Mouse (Mus musculus) left cerebral cortex, adult 8-10 months (tissue): Measurements from ENCODE around the gene Spef1. TPM values are rescaled to one million over a fixed set of nuclear protein-coding genes. Genes with fewer than 3 reads are reported as not detected.
A peak's percentile ranks its signal among the peaks of the same experiment; 100 is the strongest.

ENCODE experiments used
- DNase-seq, 2 experiments: peaks; one replicate each; pipeline ENCODE4 v3.0.0; 2022; ENCODE audit warnings: low spot score in 2 of 2
- total RNA-seq, 4 experiments: library from RNA; stranded (reverse); gene quantifications; 2 replicates each; pipeline ENCODE4 v1.2.4; 2022

Gene Spef1
- total RNA-seq, 4 experiments from 2014 or later: 7.4 to 8.3 (median 8.1) TPM

DNA sequence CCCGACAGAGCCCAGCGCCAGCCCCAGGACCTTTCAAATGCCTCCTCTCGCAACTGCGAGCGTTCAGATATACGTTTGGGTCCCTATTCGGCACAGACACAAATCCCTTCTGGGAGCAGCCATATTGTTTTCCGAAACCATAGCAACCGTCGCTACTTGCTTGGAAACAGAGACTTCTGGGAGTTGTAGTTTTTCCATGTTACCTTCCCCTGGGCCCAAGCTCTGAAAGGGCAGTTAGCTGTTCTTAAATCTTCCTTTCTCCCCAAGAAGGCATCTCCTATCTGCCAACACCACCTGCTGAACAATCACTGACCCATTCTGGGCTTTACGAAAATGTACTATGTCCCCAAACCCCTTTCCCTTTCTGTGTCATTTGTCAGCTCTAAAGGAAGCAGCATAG is 12.4 kb downstream of the Spef1 start:
- DNase-seq: peak; percentile 58 to 66

DNA sequence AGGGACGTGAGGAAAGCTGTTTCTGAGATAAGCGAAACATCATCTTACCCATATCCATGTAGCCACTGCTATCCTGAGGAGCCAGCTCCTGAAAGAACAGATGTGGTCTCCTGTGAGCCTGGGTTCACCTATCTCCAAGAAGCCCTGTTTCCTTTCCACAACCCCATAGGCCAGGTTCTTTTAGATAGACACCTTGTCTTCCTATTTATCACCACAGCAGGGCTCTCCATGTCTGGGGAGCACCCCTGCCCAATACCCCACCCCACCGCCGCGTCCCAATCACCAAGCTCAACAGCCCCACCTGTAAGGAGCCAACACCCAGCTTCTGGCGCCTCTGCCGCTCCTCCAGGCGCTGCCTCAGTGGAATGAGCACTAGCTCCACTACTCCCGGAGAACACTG is 14.8 kb downstream of the Spef1 start:
- DNase-seq: no peak

DNA sequence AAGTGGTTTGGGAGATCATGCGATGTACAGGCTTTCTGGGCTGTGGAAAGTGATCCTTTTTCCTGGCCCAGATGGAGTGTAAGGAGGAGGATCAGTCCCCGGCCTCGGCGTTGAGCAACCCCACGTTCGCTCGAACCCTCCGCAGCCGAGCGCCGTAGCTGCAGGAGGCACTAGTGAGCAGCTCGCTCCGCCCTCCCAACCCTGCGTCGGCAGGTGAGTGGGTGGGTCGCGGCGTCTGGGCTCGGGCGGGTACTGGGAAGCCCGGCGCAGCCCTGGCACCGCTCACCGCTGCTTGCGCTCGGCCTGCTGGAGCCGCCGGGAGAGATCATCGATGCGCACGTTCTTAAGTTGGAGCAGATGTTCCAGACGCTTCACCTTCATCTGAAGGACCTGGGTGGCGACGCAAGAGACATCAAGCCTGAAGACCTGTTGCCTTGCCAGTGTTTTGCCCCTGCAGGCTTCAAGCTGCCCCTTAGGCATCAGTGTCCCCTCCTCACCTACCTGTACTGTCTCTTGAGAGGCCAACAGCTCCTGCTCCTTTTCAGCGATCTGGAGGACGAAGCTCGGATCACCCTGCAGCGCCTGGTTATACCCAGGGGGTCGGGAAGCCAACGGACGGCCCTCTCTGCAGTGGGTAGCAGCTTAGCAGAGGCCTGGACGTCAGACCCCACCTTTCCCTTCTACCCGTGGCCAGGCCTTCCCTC is 15.5 kb downstream of the Spef1 start:
- peak; percentile 54 to 71 for DNase-seq

DNA sequence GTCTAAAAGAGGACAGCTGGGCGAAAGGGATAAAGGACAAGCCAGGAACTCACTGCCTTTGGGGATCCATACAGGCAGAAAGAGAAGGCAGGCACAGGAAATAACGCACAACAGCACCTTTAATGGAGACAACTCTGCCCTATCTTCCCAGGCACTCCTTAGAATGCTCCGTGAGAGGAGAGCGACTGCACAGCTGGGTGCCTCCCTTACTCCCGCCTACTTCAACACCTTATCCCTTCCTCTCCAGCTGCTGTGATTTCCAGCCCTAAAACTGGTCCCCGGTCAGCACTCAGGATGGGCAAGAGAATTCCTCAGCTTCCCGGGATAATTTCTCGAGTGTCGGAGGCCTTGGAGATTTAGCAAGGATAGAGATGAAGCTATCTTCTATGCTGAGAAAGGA is 16.1 kb downstream of the Spef1 start:
- no peak for DNase-seq

DNA sequence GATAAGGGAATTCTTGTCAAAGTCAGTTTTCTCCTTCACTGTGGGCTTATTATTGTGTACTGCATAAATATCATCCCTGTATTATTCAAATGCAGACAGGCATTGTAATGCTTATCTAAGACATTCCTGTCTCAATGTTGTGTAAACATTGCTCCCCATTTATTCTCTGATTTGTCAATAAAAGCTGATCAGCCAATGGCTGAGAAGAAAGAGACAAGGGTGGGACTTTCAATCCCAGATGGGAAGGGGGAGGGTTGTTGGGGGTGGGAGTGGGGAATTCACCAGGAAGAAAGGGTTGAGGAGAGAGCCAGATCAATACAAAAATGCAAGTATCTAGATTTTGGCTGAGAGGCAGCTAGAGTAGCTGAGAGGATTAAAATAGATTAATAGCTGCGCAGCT is 18.2 kb downstream of the Spef1 start:
- DNase-seq: no peak

DNA sequence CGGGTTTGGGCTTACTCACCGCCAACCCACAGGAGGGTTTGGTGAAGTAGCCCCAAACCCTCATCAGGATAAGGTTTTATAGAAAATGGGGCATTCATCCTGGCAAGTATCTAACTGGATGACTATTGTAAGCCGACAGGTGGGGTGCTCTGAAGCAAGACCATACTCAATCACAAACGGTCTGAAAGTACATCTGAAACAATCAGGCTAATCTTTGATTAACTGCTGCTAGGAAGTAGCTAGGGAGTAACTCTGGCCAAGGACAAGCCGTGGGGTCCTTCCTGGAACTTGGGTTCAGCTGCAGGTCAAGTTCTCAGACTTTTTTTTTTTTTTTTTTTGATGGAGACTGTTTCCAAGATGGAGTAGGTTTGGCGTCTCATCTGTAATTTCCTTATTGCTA is 19.1 kb downstream of the Spef1 start:
- DNase-seq: no peak

DNA sequence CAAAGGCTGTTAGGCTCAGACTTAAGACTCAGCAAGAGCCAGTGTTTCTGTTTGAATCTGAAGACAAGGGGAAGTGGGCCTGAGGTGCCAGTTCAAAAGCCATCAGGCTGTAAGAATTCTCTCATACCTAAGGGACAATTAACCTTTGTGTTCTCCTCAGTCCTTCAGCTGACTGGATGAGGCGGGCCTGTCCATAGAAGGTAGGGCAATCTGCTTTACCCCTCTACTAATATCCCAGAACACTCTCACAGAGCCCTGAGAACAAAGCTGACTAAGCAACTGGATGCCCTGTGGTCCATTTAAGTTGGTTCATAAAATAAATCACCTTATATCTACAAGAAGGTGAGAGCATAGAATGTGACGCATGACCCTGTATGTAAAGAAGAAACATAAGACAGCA is 20.9 kb downstream of the Spef1 start:
- no peak for DNase-seq

DNA sequence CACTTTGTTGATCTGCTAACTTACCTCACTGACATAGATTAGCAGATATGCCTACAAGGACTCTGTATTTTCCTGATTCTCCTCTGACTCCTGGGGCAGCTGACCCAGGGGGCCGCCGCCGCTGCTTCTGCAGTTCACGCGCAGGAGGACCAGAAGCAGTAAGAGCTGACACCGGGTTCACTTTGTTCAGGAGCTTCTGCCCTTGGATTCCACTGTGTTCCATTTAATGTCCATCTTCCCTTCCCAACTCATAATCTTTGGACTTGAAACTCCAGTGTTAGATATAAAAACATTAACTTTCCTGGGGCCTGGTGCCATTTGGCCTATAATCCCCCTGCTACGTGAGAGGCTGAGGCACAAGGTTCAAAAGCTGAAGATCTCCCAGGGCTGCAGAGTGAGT is 23.2 kb downstream of the Spef1 start:
- DNase-seq: no peak

DNA sequence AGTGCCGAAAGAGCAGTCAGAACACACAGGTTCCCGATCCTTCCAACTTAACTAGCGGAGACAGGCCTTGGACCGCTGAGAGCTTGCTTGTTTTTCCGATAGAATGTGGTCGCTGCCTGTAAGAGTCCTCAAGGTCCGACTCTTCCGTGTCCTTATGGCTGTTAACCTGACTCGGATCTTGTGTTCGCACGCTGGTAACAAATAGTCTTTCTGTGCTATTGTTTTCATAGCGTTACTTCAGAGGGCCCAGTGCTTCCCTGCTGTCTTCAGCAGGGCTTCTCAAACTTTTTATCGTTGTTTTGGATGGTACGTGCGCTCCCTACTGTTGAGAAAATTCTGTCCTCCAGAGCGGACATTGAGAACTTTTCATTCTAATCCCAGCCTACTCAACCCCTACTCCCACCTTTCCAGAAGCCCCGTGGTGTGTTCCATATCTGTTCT is 26.4 kb downstream of the Spef1 start:
- DNase-seq: no peak

DNA sequence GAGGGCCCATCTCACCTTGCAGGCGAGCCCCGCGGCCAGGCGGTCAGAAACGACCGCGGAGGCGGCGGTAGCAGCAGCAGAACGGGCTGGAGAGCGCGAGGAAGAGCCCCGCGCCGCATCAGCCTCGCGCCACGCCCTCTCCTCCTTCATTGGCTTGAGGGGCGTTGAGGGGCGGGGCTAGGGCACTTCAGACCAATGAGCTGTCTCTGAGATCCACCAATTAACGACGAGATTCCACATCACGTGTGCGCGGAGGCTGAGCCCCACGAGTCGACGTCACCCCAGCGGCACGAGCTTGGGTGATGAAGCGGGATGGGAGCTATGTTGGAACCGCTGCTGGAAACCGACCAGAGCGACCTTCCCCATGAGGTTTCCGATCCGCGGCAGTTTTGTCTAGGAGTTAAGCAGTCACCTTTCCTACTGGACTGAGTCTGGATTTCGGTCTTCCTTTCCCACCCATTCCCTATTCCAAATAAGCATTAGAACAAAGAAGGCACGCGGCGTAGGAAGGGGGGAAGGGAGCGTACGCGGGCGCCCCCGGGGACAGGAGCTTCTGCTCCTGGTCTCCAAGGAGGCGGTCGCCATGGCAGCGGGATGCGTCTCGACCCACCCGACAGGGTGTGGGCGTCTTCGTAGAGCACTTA is 27.0 kb downstream of the Spef1 start, which contains the start of gene 1700037H04Rik:
Gene 1700037H04Rik (minus strand): TSS at position 144 of the 644 bp plus-strand sequence.
- peak; percentile 82 to 97 for DNase-seq

DNA sequence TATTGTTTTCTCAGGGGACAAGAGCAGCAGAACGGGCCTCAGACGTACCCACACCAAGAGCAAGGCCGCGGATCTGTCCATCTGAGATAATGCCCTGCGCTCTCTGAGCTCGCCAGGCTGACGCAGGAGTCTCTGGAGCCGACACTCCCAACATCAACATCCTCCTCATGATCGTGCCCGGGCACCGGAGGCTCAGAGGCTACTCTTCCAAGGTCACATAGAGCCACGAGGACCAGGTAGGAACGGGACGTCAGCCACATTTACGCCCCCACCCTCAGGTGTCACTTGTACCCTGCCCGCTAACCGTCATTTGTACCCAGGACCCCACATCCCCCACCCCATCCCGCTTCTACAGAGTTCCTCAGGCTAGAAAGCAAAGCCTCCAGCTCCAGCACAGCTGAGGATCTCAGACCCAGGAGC is 27.6 kb downstream of the Spef1 start:
- peak in 1 of 2 experiments; percentile 45 for DNase-seq

DNA sequence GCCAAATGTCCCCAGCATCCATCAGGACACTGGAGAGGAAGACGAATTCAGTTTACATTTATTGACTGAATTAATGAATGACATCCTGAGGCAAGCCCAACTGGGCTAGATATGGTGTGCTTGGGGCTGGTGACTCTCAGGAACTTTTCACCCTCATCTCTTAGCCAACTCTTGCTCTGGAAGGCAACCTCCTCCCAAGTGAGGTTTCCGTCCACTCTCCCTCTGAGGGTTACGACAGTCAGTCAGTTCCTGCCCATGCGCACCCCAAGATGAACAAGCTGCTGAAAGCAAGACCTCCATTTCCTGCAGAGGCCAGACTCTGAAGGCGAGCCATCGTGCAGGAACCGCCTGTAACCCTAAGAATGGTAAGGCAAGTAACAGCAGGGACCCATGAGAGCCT is 30.1 kb downstream of the Spef1 start:
- DNase-seq: no peak

DNA sequence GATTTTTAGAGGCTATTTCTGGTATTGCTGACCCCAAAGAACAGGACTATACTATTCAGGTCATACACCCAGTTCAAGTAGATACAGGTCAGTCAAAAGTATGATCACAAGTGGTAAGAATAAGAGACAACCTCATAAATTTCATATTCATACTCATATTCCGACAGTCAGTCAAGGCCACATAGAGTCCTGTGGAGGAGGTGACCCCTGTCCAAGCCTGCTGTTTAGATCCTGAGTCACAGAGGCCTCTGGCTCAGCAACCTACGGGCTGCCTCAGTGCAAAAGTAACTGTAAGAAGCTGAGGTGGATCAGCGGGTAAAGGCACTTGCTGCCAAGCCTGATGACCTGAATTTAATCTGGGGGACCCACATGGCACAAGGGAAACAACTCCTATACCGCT is 33.0 kb downstream of the Spef1 start:
- DNase-seq: no peak

DNA sequence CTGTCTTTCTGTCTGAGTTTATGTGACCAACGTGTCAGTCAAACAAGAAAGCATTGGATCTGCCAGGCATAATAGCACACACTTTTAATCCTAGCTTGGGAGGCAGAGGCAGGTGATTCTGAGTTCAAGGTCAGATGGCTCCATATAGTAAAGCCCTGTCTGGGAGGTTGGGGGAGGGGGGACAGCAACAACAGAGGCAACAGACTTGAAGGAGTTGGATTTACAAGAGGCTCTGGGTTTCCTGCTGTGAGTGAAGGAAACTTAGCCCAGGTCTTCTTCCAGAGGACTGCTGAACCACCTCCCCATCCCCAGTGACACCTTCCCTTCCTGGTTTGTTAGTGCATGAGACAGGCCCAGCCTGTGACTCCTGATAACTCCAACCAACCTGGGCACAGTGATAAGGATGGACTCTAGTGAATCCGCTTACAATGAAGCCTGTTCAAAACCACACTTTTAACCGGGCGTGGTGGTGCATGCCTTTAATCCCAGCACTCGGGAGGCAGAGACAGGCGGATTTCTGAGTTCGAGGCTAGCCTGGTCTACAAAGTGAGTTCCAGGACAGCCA is 34.8 kb downstream of the Spef1 start:
- DNase-seq: no peak

DNA sequence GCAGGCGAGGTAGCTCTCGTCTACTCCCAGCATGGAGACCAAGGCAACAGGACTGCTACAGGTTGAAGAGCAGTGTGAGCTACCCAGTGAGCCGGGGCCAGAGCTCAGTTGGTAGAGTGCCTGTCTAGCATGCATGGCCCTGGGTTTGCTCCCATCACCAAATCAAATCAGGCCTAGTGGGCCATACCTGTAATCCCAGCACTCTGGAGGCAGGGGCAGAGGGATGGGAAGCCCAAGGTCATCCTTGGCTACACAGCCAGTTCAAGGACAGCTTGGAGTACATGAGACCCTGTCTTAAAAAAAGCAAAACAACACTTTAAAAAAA is 37.9 kb downstream of the Spef1 start:
- DNase-seq: no peak

DNA sequence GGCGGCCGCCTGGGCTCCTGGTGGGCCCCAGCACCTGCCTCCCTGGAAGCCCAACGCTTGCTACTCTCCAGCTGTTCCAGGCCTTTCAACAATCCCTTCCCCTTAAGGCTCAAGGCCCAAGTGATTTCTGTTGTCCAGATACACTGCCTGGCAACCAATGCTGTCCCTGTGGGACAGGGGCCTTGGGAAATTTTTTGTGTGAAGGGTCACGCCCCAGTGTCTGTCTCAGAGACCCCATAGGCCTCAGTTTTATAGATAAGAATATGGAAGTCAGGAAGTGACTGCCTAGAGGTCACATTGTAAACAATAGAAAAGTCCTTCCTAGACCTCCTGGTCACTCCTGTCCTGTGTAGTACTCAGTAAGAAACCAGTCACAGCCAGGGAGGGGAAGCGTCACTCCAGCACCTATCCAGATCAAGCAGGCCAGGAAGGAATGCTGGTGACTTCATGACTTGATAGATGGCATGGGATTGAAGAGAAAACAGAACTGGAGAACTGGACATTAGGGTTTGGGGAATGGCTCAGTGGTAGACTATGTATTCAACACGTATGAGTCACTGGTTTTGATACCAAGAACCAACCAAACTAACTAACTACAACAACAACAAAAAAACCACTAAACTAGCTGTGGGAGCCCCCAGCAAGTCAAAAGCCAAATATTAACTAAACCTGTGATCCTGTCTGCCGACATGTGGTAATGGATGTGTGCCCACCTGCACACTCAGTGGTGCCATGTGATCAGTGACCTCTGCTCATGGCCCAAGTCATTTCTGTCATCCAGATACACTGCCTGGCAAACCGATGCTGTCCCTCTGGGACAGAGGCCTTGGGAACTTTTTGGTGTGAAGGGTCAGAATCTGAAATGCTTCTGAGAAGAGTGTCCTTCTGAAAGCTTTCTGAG is 38.5 kb downstream of the Spef1 start:
- no peak for DNase-seq

DNA sequence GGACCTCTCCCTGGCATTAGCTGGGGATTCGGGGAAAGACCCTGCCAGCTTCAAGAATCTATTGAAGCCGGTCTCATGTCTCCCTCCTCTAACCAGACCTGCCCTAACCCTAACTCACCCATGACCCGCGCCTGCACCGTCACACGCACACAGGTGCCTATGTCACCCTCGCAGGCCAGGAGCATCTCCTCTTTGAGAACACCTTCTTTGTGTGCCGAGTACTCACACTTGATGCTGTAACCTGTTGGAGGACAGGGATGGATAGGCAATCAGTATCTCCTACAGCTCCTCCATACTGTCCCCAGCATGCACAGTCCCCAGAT is 40.1 kb downstream of the Spef1 start:
- no peak for DNase-seq

DNA sequence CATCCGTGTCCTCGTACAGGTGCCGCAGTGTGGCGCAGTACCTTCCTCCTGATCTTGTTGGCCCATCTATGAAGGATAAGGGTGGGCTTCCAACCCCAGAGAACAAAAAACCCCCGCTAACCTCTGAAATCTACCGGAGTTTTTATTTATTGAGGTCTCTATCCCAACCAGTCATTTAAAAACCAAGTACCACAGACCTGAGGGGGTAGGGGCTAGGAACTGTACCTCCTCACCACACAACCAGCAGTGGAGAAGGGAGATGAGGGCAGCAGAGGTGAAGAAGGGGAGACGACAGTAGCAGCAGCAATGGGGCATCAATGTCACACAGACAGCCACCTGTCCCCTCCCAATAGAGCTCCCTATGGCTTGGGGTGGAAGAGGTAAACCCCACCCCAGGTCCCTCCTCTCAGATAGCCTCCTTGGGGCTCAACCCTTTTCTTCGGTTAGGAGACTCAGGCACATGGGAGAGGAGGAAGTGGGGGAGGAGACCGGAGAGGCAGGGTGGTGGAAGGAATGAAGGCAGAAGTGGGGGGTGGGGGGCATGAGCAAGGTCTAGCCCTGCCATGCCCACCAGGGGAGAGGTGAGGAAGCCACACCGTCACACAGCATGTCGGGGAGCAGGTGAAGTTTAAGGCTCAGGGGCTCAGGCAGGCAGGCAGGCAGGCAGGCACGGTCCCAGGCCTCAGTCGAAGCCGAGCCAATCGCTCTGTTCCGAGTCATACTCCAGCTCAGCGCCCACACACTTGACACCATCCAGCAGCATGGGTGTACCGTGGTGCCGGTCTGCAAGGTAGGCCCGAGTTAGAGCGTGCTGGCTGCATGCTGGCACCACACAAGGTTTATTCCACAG is 40.7 kb downstream of the Spef1 start:
- peak in 1 of 2 experiments; percentile 33 for DNase-seq

DNA sequence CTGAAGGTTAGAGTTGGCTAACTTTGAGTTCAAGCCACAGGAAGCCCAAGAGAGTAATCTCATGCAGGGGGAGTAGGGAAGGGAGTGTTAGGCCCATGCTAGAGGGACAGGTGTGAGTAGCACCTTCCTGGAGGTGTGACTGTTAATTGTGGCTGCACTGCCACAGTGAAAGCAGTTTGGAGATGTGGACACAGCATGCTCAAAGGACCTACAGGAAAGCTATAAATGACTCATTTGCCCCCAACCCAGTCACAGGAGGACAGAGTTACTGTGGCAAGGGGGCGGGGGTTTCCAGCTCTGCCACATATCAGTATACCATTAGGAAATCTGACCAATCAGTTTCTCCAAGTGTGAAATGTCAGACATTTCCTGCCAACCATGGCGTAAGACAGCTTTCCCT is 41.5 kb downstream of the Spef1 start:
- DNase-seq: no peak

DNA sequence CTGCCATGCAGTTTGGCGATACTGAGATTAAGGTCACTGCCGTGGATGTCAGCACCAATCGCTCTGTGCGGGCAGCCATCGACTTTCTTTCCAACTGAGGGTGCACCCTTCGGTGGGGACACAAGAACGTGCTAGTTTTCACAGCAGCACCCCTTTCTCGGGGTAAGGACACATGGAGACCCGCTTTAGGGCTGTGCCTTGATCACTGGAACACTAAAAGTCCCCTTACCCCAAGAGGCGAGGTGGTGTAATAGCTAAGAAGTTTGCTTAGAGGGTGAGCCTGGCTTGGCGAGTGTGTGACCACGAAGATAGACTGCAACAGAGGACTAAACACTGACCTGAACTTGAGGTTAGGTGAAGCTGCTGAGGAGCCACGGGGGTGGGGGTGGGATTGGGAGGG is 42.0 kb downstream of the Spef1 start:
- DNase-seq: no peak
